Mouse (Mus musculus) CD4-positive, CD25-positive, alpha-beta regulatory T cell, adult 2 months (primary cell): ENCODE results near the gene Tubb4a.

Experiments used
- DNase-seq: peaks from one replicate; pipeline ENCODE4 v3.0.0-alpha.2; 2012; ENCODE audit warnings: low read depth, low spot score

Tubb4a gene

GRCm38 (mm10) chr17:57058891-57059485 lies 28.6 kb downstream of the Tubb4a start, which contains the start of gene Crb3:
Gene Crb3, plus strand, starts transcription at chr17:57059105.
- peak; percentile 19 for DNase-seq

- DNase-seq = no peak
These were observed 31.3 kb downstream of the Tubb4a start for GRCm38 (mm10) chr17:57056246-57056645.

GRCm38 (mm10) chr17:57051679-57052078 lies 35.9 kb downstream of the Tubb4a start:
- DNase-seq = peak; percentile 72

GRCm38 (mm10) chr17:57048816-57049215 lies 38.8 kb downstream of the Tubb4a start:
- no peak for DNase-seq

GRCm38 (mm10) chr17:57047406-57047805 lies 40.2 kb downstream of the Tubb4a start:
- DNase-seq = no peak

- no peak for DNase-seq
These were observed 46.0 kb downstream of the Tubb4a start, which contains the start of gene Slc25a41 for GRCm38 (mm10) chr17:57041554-57041953. Gene Slc25a41, minus strand, starts transcription at chr17:57041654.

GRCm38 (mm10) chr17:57038978-57039377 lies 48.6 kb downstream of the Tubb4a start:
- peak; percentile 20 for DNase-seq

GRCm38 (mm10) chr17:57032854-57033253 lies 54.7 kb downstream of the Tubb4a start:
- DNase-seq = peak; percentile 24

GRCm38 (mm10) chr17:57031661-57032420 lies 55.7 kb downstream of the Tubb4a start:
- DNase-seq = peak; percentile 100

- peak; percentile 63 for DNase-seq
These were observed 56.5 kb downstream of the Tubb4a start, which contains the start of gene Khsrp for GRCm38 (mm10) chr17:57030931-57031660. Gene Khsrp, minus strand, starts transcription at chr17:57031522.
